In genomic region chr6:125426383-125427360, GRCm38 (mm10) we compare ENCODE assay signal across 1 mouse cellular context.
TF ChIP-seq lines count a peak whose summit lies in the region.

No protein-coding gene starts in this region.

TF ChIP-seq in CH12.LX, 34 proteins besides CTCF, POLR2A, EP300 and RAD21 (continued from another document):
- TF ChIP-seq MEF2A (IDR thresholded peaks at IDR 0.05; ENCODE audit: borderline replicate concordance, low read depth, low read length), result peak; percentile 64; the same call in 1 of the 2 replicates
- TF ChIP-seq KAT2A (IDR thresholded peaks at IDR 0.05; ENCODE audit: insufficient replicate concordance, low read length), result no peak
- TF ChIP-seq BHLHE40 (IDR thresholded peaks at IDR 0.05; ENCODE audit: low read depth, low read length), result peak; percentile 27; the same call in 1 of the 2 replicates
- TF ChIP-seq SIN3A (IDR thresholded peaks at IDR 0.05; ENCODE audit: low read length), result no peak
- 0 out of 2 replicates have a peak, but pooled peaks have one; percentile 6 for TF ChIP-seq NRF1 (IDR thresholded peaks at IDR 0.05; ENCODE audit: low read depth, low read length)
- peak; percentile 31; the same call in 1 of the 2 replicates for TF ChIP-seq ETS1 (conservative IDR thresholded peaks at IDR 0.05; ENCODE audit: low read depth, low read length)
- peak; percentile 18; the same call in 1 of the 2 replicates for TF ChIP-seq JUN (IDR thresholded peaks at IDR 0.05; ENCODE audit: insufficient read depth, low read depth, low read length)
- TF ChIP-seq ELF1 (IDR thresholded peaks at IDR 0.05; ENCODE audit: low read depth, low read length), result peak; percentile 65
- TF ChIP-seq TCF12 (IDR thresholded peaks at IDR 0.05; ENCODE audit: low read depth, low read length), result peak; percentile 46; the same call in 1 of the 2 replicates
- no peak for TF ChIP-seq ZMIZ1 (IDR thresholded peaks at IDR 0.05; ENCODE audit: low read depth, low read length)
- peak; percentile 96 for TF ChIP-seq SMC3 (IDR thresholded peaks at IDR 0.05; ENCODE audit: low read depth, low read length)
